Mouse (Mus musculus) lung, adult 2 months (tissue): ENCODE data around the gene Acot11.

Experiments
- CTCF ChIP-seq: fragments of 200-500 bp; IDR thresholded peaks from 2 replicates; pipeline ENCODE4 v1.5.1; 2011; ENCODE audit warnings: mild to moderate bottlenecking, low read length, control low read depth; ENCODE audit not compliant: insufficient read depth
- POLR2A ChIP-seq: fragments of 200-500 bp; IDR thresholded peaks from 2 replicates; pipeline ENCODE4 v1.6.1; 2011; ENCODE audit warnings: low read depth, mild to moderate bottlenecking, control low read depth, low read length, borderline replicate concordance; ENCODE audit errors: extremely low read depth

DNA sequence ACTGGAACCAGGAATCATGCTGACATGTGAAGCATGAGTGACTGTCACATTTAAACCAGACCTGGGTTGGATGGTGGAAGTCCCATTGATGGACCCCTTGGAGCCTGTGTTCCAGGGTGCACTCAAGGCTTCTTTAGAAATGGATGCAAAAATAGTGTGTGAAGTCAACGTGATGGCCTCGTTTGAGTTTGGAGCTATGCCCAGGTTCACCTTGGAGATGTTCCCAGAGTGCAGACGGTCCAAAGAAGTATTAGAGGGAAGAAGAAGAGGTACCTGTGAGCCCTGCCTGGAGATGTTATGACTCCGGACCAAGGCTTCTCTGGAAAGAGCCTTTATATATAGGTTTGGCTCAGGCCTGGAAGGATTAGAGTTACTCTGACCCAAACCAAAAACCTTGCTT is 84.2 kb downstream of the Acot11 start:
- TF ChIP-seq CTCF (no peak), POLR2A (no peak)
